ENCODE assay signal across 8 mouse cellular contexts in genomic region chrX:105120275-105121226, GRCm38 (mm10). TPM values are rescaled to one million over a fixed set of nuclear protein-coding genes. Genes with fewer than 3 reads are reported as not detected.
A peak's percentile ranks its signal among the peaks of the same experiment; 100 is the strongest.
DNase-seq lines count a peak whose midpoint lies in the region; ATAC-seq lines count a peak whose summit lies in the region.

Gene Magee1, plus strand, starts transcription at chrX:105120378.

- H3K9me3 ChIP-seq in intestine, embryonic 15.5 days = no peaks in the 10 kb centered on the region

- 15% methylated on average over 65 of the region's 65 CpGs for WGBS in intestine, embryonic 15.5 days

- peaks cover 4% of the 10 kb centered on the region; the same call in 1 of the 2 replicates for H3K27me3 ChIP-seq in intestine, embryonic 15.5 days (replicated peaks)

- DNase-seq in adrenal gland, adult 8-10 months = peak; percentile 63
- peak; percentile 75 for DNase-seq in embryo, embryonic 11 days
- DNase-seq in gastrocnemius, postnatal 36 days = peak; percentile 52 to 56
- peak; percentile 84 to 85 for DNase-seq in left cerebral cortex, postnatal 14 days (ENCODE audit: low spot score in 2 of 2)
- DNase-seq in right cerebral cortex, postnatal 25 days = peak; percentile 88
- peak; percentile 62 for DNase-seq in yolk sac, embryonic 10.5 days (ENCODE audit: low spot score)

- H3K9ac ChIP-seq in intestine, embryonic 15.5 days = peak within 1 kb of the TSS; percentile 48

- H3K4me3 ChIP-seq in intestine, embryonic 15.5 days (replicated peaks) = peak within 1 kb of the TSS; percentile 51

- no peaks in the 10 kb centered on the region for H3K4me1 ChIP-seq in intestine, embryonic 15.5 days (replicated peaks)

- peak; percentile 77 for ATAC-seq in intestine, embryonic 15.5 days
- ATAC-seq in megakaryocyte-erythroid progenitor cell, adult 5-6 weeks (replicated peaks; ENCODE audit: low FRiP score, low TSS enrichment, poor library complexity, severe bottlenecking) = peak; percentile 82

- no peak within 1 kb of the TSS for H3K27ac ChIP-seq in intestine, embryonic 15.5 days

- H3K36me3 ChIP-seq in intestine, embryonic 15.5 days = no peaks in the 10 kb centered on the region

- peak within 1 kb of the TSS; percentile 90 for H3K4me2 ChIP-seq in intestine, embryonic 15.5 days (replicated peaks)

- intact Hi-C loops in gastrocnemius, postnatal 36 days (cut with DNase I) = no loop called here
- intact Hi-C loops in left cerebral cortex, postnatal 14 days (cut with DNase I) = loop anchor here (10.0 kb wide), 1 partner anchor 894 kb away; the partner anchor contains the start of genes Cox7b and Magt1

RNA-seq across cellular contexts. Expression of gene Magee1, which starts in this region (rescaled TPM):
- 10 to 100 TPM; 17.9 to 21.8 (median 19.2) TPM for total RNA-seq in adrenal gland, adult 8-10 months (2022)
- total RNA-seq in gastrocnemius, postnatal 36 days (2021) = 1 to 10 TPM; 1.1 to 1.2 TPM
- polyA plus RNA-seq in intestine, embryonic 15.5 days (2015; fragmentation: Nextera tagmentation; extraction: Ambion mirVana) = 15.6 and 16.1 TPM in 2 replicates
- 100 to 1,000 TPM; 153 to 165 TPM for total RNA-seq in left cerebral cortex, postnatal 14 days (2021)
- total RNA-seq in megakaryocyte-erythroid progenitor cell, adult 5-6 weeks (2014; fragmentation: Nextera tagmentation) = 1.2 and 2.3 TPM in 2 replicates
- 1.8 and 2.6 TPM in 2 replicates for total RNA-seq in megakaryocyte-erythroid progenitor cell, adult 5-6 weeks (2017)

Comparison
In these comparisons a context has a peak if more than half of its experiments do, and no peak if none do; other contexts are left out.
1. RNA of gene Magee1 (total RNA-seq): 153 to 165 TPM in left cerebral cortex, postnatal 14 days; 17.9 to 21.8 TPM in adrenal gland, adult 8-10 months, 1.2 to 2.6 TPM in megakaryocyte-erythroid progenitor cell, adult 5-6 weeks and 1.1 to 1.2 TPM in gastrocnemius, postnatal 36 days; every median in the first group is over 4 times any median in the second.
2. Peak in every context shown above with its lines, with median percentiles within 50 percentile points of each other: DNase-seq.